Mouse (Mus musculus) cerebellum, adult 2 months (tissue): ENCODE results near the gene Hjurp. TPM values are rescaled to one million over a fixed set of nuclear protein-coding genes. Genes with fewer than 3 reads are reported as not detected.

ENCODE experiments used
- DNase-seq, 2 experiments: peaks; one replicate each; pipeline ENCODE4 v3.0.0; 2021
- H3K27ac ChIP-seq: fragments of 200-500 bp; 2 replicates; pipeline ENCODE4 v1.5.1; 2012; ENCODE audit warnings: low read length, control low read depth, inconsistent platforms; ENCODE audit not compliant: insufficient read depth
- H3K27me3 ChIP-seq: fragments of 200-500 bp; 2 replicates; pipeline ENCODE4 v1.6.1; 2012; ENCODE audit warnings: inconsistent platforms, mild to moderate bottlenecking, low read length, moderate library complexity; ENCODE audit not compliant: control insufficient read depth, insufficient read depth
- H3K4me1 ChIP-seq: fragments of 200-500 bp; 2 replicates; pipeline ENCODE4 v1.6.1; 2011; ENCODE audit warnings: low read length; ENCODE audit not compliant: control insufficient read depth, insufficient read depth
- H3K4me3 ChIP-seq: fragments of 200-500 bp; replicated peaks from 2 replicates; pipeline ENCODE3; 2011; ENCODE audit warnings: mild to moderate bottlenecking, low read depth, low read length, control low read depth; ENCODE audit not compliant: insufficient read depth
- CTCF ChIP-seq: fragments of 200-500 bp; IDR thresholded peaks from 2 replicates; pipeline ENCODE4 v1.5.1; 2011; ENCODE audit warnings: low read depth, mild to moderate bottlenecking, control low read depth, low read length, moderate library complexity, borderline replicate concordance; ENCODE audit not compliant: insufficient read depth
- POLR2A ChIP-seq: fragments of 200-500 bp; IDR thresholded peaks from 2 replicates; pipeline ENCODE4 v1.6.1; 2011; ENCODE audit warnings: low read length, control low read depth, borderline replicate concordance; ENCODE audit not compliant: insufficient read depth
- WGBS: fragments of 180-500 bp; shearing (Covaris S2); methylation state at CpG from one replicate; pipeline ENCODE4 v1.1.7; 2018; 5-methylcytosine and 5-hydroxymethylcytosine counted together
- polyA plus RNA-seq: library from polyadenylated mRNA; depleted of rRNA; stranded (reverse); fragments of >200 nt; gene quantifications from 2 replicates; pipeline ENCODE4 v1.2.3, GENCODE M21; 2012; rRNA removed

Hjurp gene
- 79.1 and 80.4 TPM in 2 replicates for polyA plus RNA-seq

- no peaks in the 10 kb centered on the region; the same call in 1 of the 2 replicates for H3K4me1 ChIP-seq
- 0 out of 2 replicates have a peak within 1 kb of the TSS, but pooled peaks have one; percentile 1 for H3K27ac ChIP-seq
Measured at GRCm38 (mm10) chr1:88277098-88277817, at the start of gene Hjurp, which contains the start of gene Trpm8. Hjurp (minus strand) TSS chr1:88277633. Trpm8 (plus strand) TSS chr1:88277661.

GRCm38 (mm10) chr1:88323101-88323500 is 45.7 kb upstream of the Hjurp start:
- H3K27me3 ChIP-seq: no peaks in the 10 kb centered on the region
- 90% methylated on average over 3 of the region's 3 CpGs for WGBS
- TF ChIP-seq POLR2A (no peak), CTCF (no peak)
- no peak for DNase-seq
- no peak overlapping the region for H3K4me3 ChIP-seq
- H3K27ac ChIP-seq: no peak overlapping the region
- H3K4me1 ChIP-seq: peaks cover 8% of the 10 kb centered on the region

More at GRCm38 (mm10) chr1:88277098-88277817, at the start of gene Hjurp, which contains the start of gene Trpm8:
- WGBS: 2% methylated on average over 50 of the region's 50 CpGs
- Histone ChIP-seq H3K27me3 (no peaks in the 10 kb centered on the region), H3K4me3 (peak within 1 kb of the TSS; percentile 64)
- TF ChIP-seq POLR2A (no peak), CTCF (no peak)
- DNase-seq: peak; percentile 100

GRCm38 (mm10) chr1:88322146-88322545 is 44.7 kb upstream of the Hjurp start:
- Histone ChIP-seq H3K4me3 (no peak overlapping the region), H3K27ac (no peak overlapping the region), H3K4me1 (peaks cover 8% of the 10 kb centered on the region), H3K27me3 (no peaks in the 10 kb centered on the region)
- DNase-seq: peak; percentile 49 to 70
- no peak for TF ChIP-seq CTCF
- no peak for TF ChIP-seq POLR2A

- Histone ChIP-seq H3K27ac (no peak overlapping the region), H3K4me3 (no peak overlapping the region), H3K4me1 (peaks cover 8% of the 10 kb centered on the region), H3K27me3 (no peaks in the 10 kb centered on the region)
- TF ChIP-seq POLR2A: no peak
- no peak for TF ChIP-seq CTCF
- DNase-seq: no peak
- WGBS: 74% methylated on average over 7 of the region's 7 CpGs
Measured at GRCm38 (mm10) chr1:88320821-88321395, 43.5 kb upstream of the Hjurp start.

DNA sequence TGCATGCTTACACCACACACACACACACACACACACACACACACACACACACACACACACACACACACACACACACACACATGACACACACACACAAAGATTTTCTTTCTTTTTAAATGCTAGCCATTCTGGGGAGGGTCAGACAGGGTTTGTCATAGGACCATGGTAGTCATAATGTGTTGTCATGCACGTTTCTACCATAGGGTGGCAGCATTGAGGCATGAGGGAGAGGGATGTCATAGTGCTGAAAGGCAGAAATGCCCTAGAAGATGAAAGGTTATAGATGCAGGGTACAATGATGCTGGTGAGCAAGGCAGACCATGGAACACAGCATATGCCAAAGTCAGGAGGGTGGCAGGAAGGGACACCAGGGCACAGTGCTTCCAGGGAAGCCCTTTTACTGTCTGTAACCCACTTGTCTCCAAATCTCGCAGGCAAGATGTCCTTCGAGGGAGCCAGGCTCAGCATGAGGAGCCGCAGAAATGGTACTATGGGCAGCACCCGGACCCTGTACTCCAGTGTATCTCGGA is 41.2 kb upstream of the Hjurp start:
- TF ChIP-seq CTCF (peak; percentile 84), POLR2A (no peak)
- 76% methylated on average over 6 of the region's 6 CpGs for WGBS
- Histone ChIP-seq H3K4me3 (no peak overlapping the region), H3K27me3 (no peaks in the 10 kb centered on the region), H3K4me1 (peaks cover 8% of the 10 kb centered on the region), H3K27ac (no peak overlapping the region)
- peak; percentile 74 to 80 for DNase-seq

DNA sequence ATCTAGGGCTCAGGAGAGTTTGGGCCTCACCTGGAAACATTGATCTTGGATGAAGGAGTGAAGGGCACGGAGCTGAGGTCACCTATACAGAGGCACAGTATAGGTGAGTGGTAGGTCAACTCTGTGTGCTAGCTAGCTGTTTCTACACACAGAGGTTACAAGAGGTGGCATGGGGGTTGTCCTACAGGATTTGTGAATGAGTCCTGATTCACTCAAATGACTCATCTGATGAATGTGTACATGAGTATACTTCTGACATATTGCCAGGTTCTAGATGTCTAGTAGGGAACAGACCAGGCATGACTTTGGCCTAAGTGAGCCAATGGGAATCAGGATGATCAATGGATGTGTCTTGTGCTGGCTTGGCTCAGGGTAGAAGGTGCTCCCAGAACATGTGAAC is 39.8 kb upstream of the Hjurp start:
- H3K4me1 ChIP-seq: peaks cover 8% of the 10 kb centered on the region
- no peak overlapping the region for H3K4me3 ChIP-seq
- no peak overlapping the region for H3K27ac ChIP-seq
- DNase-seq: no peak
- no peaks in the 10 kb centered on the region for H3K27me3 ChIP-seq
- 96% methylated on average over 1 of the region's 1 CpGs for WGBS
- TF ChIP-seq POLR2A: no peak
- no peak for TF ChIP-seq CTCF

DNA sequence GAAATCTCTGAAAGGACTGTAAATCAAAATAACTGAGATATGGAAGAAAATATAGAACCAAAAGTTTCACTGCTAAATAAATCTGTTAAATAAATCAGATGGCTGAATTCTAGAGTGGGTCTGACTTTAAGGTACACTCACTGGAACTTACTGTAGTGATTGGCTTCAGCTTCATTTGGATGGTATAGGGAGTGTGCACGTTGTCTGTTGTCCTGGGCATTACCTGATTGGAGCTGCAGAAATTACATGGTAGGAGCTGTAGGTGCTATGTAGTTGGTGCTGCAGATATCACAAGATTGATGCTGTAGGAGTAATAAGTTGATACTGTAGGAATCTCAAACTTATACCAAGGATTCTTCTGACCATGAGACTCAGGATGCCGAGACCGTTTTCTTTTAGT is 32.9 kb upstream of the Hjurp start:
- DNase-seq: no peak
- Histone ChIP-seq H3K4me1 (no peaks in the 10 kb centered on the region), H3K27ac (no peak overlapping the region), H3K27me3 (0 out of 2 replicates have a peak, but pooled peaks cover 1% of the 10 kb centered on the region), H3K4me3 (no peak overlapping the region)
- TF ChIP-seq CTCF (no peak), POLR2A (no peak)
- WGBS: 63% methylated on average over 3 of the region's 3 CpGs
